Mouse (Mus musculus) embryo, embryonic 10.5 days (tissue): ENCODE data around the gene Olfr1451.
"Not testable (repeated sequence)": the region's sequence is repeated elsewhere in the genome, so short reads cannot be mapped to it uniquely, and the experiment has no call there.

Experiments used
- DNase-seq: peaks from one replicate; pipeline ENCODE4 v3.0.0-alpha.2; 2015; ENCODE audit warnings: low spot score

Gene Olfr1451

DNA sequence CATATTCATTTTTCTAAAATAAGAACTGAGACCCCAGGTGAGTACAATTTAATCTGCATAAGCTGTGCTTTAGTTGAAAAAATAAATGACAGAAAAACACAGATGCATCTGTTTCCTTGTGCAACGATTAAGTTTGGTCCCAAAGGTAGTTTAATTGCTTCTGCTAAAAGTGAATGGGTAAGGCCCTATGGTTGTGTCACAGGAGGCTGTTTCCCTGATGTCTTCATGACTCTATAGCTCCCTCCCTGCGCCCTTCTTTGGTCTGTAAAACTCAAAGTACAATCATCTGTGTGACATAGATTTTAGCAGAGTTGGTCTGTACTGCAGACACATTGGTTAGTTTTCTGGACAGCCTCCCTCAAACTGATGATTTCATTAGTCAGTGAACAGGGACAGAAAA is at the start of gene Olfr1451:
Gene Olfr1451 (plus strand): TSS at position 301 of the 400 bp plus-strand sequence.
- DNase-seq: no peak

- DNase-seq: no peak
These were observed 44.9 kb upstream of the Olfr1451 start, which contains the start of gene Olfr1450 for GRCm38 (mm10) chr19:12949958-12950357. Olfr1450 (plus strand) TSS chr19:12950258.

DNA sequence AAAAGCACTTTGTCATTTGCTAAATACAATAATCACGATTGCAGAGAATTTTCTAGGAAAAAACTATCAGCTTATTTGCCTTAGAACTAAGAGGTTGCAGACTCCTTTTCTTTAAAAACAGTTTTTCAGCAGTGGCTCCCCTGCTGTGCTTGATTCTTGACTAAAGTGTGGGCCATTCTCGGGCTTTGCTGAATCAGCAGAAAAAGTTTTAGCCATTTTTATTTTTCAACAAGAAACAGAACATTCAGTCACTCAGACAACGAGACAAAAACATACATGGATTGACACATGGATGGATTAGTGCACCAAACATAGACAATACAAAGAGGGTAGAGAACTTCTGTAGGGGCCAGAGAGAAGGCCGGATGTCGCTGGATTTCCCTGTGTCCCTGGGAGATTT is 24.7 kb upstream of the Olfr1451 start:
- DNase-seq: not testable (repeated sequence)

DNA sequence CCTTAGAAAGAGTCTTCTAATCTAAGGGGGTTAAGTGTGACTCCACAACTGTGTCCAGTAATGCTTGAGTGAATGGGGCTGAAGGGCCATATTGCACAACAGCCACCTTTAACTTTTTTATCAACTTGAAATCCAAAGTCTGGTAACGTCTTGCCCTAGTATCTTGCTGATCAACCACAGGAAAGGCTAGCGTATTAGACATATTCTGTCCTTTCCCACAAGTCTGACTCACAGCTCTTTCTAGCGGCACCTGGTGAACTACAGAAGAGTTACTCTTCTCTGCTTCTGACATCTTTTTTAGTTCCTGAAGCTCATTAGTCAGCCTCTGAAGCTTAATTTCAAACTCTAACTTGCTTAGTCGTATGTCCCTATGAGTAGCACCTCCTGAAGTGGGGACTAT is 2.5 kb upstream of the Olfr1451 start:
- not testable (repeated sequence) for DNase-seq

- no peak for DNase-seq
These were observed 33.4 kb downstream of the Olfr1451 start, which contains the start of gene Olfr1453 for GRCm38 (mm10) chr19:13028227-13028626. Olfr1453 (minus strand) TSS chr19:13028327.
